Mouse (Mus musculus) embryonic fibroblast, embryonic 13.5 days (primary cell): ENCODE data around the gene Gm45716. TPM values are rescaled to one million over a fixed set of nuclear protein-coding genes. Genes with fewer than 3 reads are reported as not detected.

Experiments used
- H3K27ac ChIP-seq: 2 replicates; pipeline ENCODE4 v1.5.1; 2012; ENCODE audit warnings: low read length, control low read depth, inconsistent platforms; ENCODE audit not compliant: insufficient read depth
- H3K4me1 ChIP-seq: 2 replicates; pipeline ENCODE4 v1.6.1; 2011; ENCODE audit warnings: low read length; ENCODE audit not compliant: control insufficient read depth, insufficient read depth
- H3K4me3 ChIP-seq: 2 replicates; pipeline ENCODE4 v1.5.1; 2011; ENCODE audit warnings: mild to moderate bottlenecking, control low read depth, low read length; ENCODE audit not compliant: insufficient read depth
- CTCF ChIP-seq: IDR thresholded peaks from 2 replicates; pipeline ENCODE4 v1.5.1; 2011; ENCODE audit warnings: mild to moderate bottlenecking, control low read depth, low read length, moderate library complexity, borderline replicate concordance; ENCODE audit not compliant: insufficient read depth
- POLR2A ChIP-seq: IDR thresholded peaks from 2 replicates; pipeline ENCODE4 v1.6.1; 2011; ENCODE audit warnings: low read depth, mild to moderate bottlenecking, control low read depth, low read length, moderate library complexity
- polyA plus RNA-seq: library from polyadenylated mRNA; stranded (reverse); fragments of >200 nt; gene quantifications from 2 replicates; pipeline ENCODE4 v1.2.4, GENCODE M21; 2011; ENCODE audit warnings: low read depth; ENCODE audit not compliant: missing spikeins, insufficient read length

Gene Gm45716
- polyA plus RNA-seq, 1 experiment = 0.68 TPM

DNA sequence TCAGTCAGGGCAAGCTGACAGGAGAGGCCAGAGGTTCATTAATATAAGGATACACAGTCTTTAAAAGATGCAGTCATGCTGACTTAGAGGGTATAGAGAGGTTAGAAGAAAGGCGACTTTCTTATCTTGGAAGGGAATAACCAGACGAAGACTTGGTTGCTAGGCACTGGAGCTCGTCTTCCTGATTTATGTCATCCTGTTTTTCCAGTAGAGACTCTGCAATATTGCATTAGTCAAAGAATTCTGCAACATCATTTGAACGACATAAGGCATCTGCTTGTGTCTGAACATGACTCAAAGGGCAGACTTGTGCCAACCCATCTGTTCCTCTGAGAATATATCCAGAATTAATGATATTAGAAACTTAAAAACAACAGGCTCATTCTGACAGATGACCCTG is 45.2 kb downstream of the Gm45716 start:
- Histone ChIP-seq H3K4me3 (no peak overlapping the region), H3K4me1 (peaks cover 13% of the 10 kb centered on the region), H3K27ac (no peak overlapping the region)
- TF ChIP-seq CTCF = no peak
- no peak for TF ChIP-seq POLR2A

DNA sequence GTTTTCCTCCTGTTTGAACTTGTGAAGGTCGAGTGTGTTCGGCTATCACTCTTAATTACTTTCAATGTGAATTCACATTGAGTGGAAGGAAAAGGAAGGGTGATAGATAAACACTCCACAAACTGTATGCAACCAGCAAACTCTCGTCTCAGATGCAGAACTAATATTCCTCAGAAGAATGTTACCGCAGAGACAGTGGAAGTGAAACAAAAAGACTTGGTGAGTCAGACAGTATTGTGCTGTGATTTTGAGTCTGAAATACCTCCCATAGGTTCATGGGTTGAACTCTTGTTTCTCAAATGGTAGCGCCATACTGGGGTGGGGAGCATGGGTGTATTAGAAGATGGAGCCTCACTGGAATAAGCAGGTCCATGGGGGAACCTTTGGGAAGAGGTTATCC is 47.7 kb downstream of the Gm45716 start:
- no peak overlapping the region for H3K4me3 ChIP-seq
- TF ChIP-seq POLR2A (no peak), CTCF (no peak)
- peaks cover 5% of the 10 kb centered on the region; the same call in 1 of the 2 replicates for H3K4me1 ChIP-seq
- no peak overlapping the region for H3K27ac ChIP-seq

DNA sequence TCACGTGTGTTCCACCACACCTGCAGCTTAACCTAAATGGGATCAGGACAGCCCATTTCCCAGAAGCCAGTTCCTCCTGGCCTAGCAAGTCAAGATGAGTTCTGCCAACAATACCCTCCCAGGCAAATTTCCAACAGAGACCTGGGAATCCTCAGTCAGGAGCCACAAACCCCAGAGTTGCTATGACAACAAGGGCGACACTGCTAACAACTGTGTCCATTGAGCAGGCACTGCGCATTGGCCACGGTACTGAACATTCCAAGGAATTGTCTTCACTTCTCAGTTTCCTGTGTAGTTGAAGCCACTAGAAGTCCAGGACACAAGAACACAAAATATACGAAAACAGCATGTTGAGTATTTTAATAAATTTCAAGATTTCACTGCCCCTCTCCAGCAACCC is 50.1 kb downstream of the Gm45716 start:
- Histone ChIP-seq H3K4me1 (peaks cover 1% of the 10 kb centered on the region; the same call in 1 of the 2 replicates), H3K27ac (no peak overlapping the region), H3K4me3 (no peak overlapping the region)
- TF ChIP-seq CTCF (no peak), POLR2A (no peak)

DNA sequence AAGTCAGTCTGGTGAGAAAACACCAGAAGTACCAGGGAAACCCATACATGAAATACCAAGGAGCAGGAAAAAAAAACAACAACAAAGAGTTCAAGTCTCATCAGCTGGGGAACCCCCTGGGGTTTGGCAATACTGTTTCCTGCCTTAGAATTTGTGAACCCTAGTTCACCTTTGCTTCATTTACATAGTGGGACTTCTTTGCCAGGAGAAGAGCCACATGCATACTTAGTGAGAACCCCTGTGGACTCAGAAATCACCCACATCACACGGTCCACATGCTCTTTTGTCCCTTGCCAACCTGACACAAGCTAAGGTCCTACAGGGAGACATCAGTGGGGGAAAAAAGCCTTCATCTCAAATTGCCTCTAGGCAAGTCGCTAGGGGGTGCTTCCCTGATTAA is 51.2 kb downstream of the Gm45716 start:
- no peaks in the 10 kb centered on the region for H3K4me1 ChIP-seq
- H3K4me3 ChIP-seq = no peak overlapping the region
- TF ChIP-seq POLR2A = no peak
- TF ChIP-seq CTCF = no peak
- H3K27ac ChIP-seq = no peak overlapping the region

DNA sequence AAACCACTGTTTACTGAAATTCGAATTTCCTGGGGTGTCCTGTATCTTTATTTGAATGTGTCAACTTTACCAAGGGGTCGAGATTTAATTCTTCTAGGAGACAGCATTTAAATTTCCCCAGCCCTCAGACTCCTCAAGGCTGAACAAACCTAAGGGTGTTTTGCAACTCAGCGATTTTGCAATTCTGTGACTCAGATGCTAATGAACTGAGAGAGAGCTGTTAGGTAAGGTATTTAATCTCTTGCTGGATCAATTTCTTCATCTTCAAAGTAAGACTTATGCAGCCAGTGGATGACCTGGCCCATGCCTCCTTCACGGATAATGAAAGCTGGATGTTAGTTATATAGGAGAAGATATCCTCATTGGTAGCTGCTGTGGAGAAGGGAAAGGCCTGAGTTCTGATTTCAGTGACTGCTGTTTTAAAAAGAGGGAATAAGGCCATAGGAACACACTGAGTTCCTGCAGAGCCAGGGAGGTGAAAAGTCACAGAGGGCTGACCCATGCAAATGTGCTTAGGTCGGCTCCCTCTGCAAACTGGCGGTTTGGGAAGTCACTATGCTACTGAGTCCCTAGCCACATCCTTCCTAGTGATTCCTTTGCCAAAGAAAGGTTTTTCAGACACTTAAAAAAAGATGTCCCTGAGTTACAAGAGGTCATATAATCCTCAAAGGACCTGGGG is 53.3 kb downstream of the Gm45716 start:
- TF ChIP-seq CTCF = no peak
- TF ChIP-seq POLR2A = no peak

DNA sequence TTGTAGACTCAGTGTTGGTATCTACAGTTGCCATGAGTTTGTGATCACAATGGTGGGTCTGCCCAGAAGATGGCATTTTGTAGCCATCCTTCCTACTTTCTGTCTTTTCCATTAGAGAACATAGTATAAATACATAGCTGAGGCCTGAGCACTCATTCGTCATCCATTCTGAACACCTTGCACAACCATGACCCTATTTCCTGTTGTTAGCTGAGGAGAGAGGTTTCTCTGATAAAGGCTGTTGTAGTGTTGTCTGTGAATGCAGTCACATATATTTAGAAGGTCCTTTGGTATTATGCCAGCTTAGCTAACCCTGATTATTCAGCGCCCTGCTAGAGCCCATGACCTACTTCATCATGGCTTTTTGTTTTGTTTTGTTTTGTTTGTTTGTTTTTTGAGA is 54.4 kb downstream of the Gm45716 start:
- H3K4me1 ChIP-seq = no peaks in the 10 kb centered on the region
- TF ChIP-seq CTCF (no peak), POLR2A (no peak)
- H3K4me3 ChIP-seq = no peak overlapping the region
- H3K27ac ChIP-seq = no peak overlapping the region

More for the DNA sequence above, 53.3 kb downstream of the Gm45716 start:
- H3K4me1 ChIP-seq = no peaks in the 10 kb centered on the region
- no peak overlapping the region for H3K4me3 ChIP-seq
- H3K27ac ChIP-seq = no peak overlapping the region

DNA sequence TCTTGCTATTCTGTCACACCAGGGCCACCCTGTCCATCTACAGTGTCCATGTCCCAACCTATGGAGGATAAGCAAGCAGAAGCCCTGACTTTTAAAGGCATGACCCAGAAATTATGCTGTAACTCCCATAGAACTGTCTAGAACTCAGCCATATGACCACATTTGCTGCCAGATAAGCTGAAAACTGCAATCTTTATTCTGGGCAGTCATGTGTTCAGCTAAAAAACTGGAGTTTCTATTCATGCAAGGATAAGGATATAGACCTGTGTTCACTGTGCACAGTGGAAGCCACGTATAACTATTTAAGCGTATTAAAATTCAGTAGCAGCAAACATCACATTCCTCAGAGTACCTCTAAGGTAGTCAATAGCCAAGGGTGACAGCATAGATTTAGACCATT is 55.8 kb downstream of the Gm45716 start:
- TF ChIP-seq CTCF = no peak
- TF ChIP-seq POLR2A = no peak
- Histone ChIP-seq H3K4me3 (no peak overlapping the region), H3K27ac (no peak overlapping the region), H3K4me1 (no peaks in the 10 kb centered on the region)

DNA sequence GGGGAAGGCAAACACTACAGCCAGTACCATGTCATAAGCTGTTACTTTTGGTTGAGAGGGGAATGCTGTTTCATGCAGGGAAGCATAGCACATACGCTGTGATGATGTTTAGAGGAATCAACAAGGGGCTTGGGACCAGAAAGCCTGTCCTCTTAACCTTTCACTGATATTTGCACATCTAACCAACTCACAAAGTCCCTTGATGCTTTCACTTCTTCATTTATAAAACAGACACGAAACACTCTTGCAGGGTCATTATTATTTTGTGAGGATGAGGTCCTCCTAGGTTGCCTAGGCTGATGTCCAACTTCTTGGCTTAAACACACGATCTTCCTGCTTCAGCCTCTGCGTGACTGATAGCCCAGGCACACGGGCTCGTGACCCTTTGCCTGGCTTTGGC is 58.1 kb downstream of the Gm45716 start:
- H3K4me3 ChIP-seq = no peak overlapping the region
- no peak overlapping the region for H3K27ac ChIP-seq
- H3K4me1 ChIP-seq = 0 out of 2 replicates have a peak, but pooled peaks cover 3% of the 10 kb centered on the region
- TF ChIP-seq CTCF = no peak

DNA sequence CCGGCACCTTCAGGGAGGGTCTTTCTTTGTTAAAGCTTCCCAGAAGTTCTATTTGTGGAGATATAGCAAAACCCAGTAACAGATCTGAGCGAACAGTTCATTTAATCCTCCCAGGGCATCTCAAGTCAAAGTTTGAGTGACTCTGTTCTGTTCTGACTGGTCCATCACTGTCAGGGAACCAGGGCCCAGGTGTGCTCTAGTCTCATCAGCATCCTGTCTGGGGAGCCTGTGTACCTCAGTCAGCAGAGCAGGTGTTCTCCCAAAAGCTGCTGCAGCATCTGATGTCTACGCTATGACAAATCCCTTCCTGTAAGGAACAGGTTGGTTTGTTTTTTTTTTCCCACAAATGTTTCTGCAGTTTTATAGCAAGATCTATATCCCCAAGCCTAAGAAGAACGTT is 59.2 kb downstream of the Gm45716 start:
- Histone ChIP-seq H3K4me3 (no peak overlapping the region), H3K27ac (no peak overlapping the region), H3K4me1 (0 out of 2 replicates have a peak, but pooled peaks cover 5% of the 10 kb centered on the region)
- no peak for TF ChIP-seq CTCF
- no peak for TF ChIP-seq POLR2A

DNA sequence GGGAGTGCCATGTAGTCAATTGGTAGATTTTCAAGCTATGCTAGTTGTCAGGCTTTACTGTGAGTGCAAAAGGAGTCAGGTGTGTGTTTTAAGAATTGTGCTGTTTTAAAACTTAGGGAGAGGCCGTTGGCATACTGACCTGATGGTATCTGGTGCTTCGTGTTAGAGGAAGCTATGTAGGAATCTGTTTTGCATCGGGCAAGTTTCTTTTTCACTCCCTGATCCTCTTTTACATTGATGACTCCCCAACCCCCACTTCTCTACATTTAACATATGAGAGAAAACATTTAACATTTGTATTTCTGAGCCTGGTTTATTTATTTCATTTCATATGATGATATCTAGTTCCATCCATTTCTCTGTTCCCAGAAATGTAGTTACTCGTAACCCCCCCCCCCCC is 60.3 kb downstream of the Gm45716 start:
- H3K27ac ChIP-seq = no peak overlapping the region
- TF ChIP-seq POLR2A = no peak
- H3K4me3 ChIP-seq = no peak overlapping the region
- H3K4me1 ChIP-seq = 0 out of 2 replicates have a peak, but pooled peaks cover 7% of the 10 kb centered on the region
